Mouse (Mus musculus) liver, embryonic 14.5 days (tissue): ENCODE data around the gene She. TPM values are rescaled to one million over a fixed set of nuclear protein-coding genes. Genes with fewer than 3 reads are reported as not detected.
A peak's percentile ranks its signal among the peaks of the same experiment; 100 is the strongest.

Experiments used
- ATAC-seq: fragments of 200-750 bp; cut with Nextera tagmentation; 2 replicates; pipeline ENCODE4 v1.8.0; 2017; ENCODE audit warnings: moderate number of reproducible peaks, mild to moderate bottlenecking, moderate library complexity; ENCODE audit not compliant: insufficient read depth
- DNase-seq, 3 experiments: peaks; one replicate each; pipeline ENCODE4 v3.0.0-alpha.2; 2012 to 2013; ENCODE audit warnings: low read depth in 3 of 3, low spot score in 3 of 3
- H3K27ac ChIP-seq: fragments of 300-500 bp; sonication (generic); 2 replicates; pipeline ENCODE4 v1.5.1; 2014; ENCODE audit warnings: moderate library complexity, mild to moderate bottlenecking, control low read depth, inconsistent platforms
- H3K27me3 ChIP-seq: fragments of 300-500 bp; sonication (generic); 2 replicates; pipeline ENCODE4 v1.6.1; 2014; ENCODE audit warnings: mild to moderate bottlenecking, low read length, moderate library complexity; ENCODE audit not compliant: control insufficient read depth, insufficient read depth
- H3K36me3 ChIP-seq: fragments of 300-500 bp; sonication (generic); replicated peaks from 2 replicates; pipeline ENCODE4 v1.6.1; 2014; ENCODE audit warnings: low read depth; ENCODE audit not compliant: control insufficient read depth, insufficient read depth
- H3K4me1 ChIP-seq, 2 experiments: fragments of 200-500 bp in 1 of 2; fragments of 300-500 bp in 1 of 2; sonication (generic) in 1 of 2; replicated peaks; 2 replicates each; pipeline ENCODE4 v1.6.1; 2012 to 2014; ENCODE audit warnings: antibody characterized with exemption in 1 of 2, inconsistent platforms in 1 of 2, low read length in 1 of 2; ENCODE audit not compliant: control insufficient read depth in 2 of 2, insufficient read depth in 2 of 2
- H3K4me2 ChIP-seq: fragments of 300-500 bp; sonication (generic); 2 replicates; pipeline ENCODE4 v1.6.1; 2014; ENCODE audit warnings: low read depth, mild to moderate bottlenecking, control low read depth, moderate library complexity
- H3K4me3 ChIP-seq, 2 experiments: fragments of 200-500 bp in 1 of 2; fragments of 300-500 bp in 1 of 2; sonication (generic) in 1 of 2; 2 replicates each; pipeline ENCODE4 v1.5.1; 2012 to 2014; ENCODE audit warnings: low read depth in 2 of 2, low read length in 2 of 2, mild to moderate bottlenecking in 2 of 2, control low read depth in 1 of 2, inconsistent platforms in 1 of 2, moderate library complexity in 1 of 2; ENCODE audit not compliant: insufficient read depth in 1 of 2
- H3K9ac ChIP-seq: fragments of 300-500 bp; sonication (generic); replicated peaks from 2 replicates; pipeline ENCODE4 v1.6.1; 2014; ENCODE audit warnings: mild to moderate bottlenecking, control low read depth, moderate library complexity
- H3K9me3 ChIP-seq: fragments of 300-500 bp; sonication (generic); 2 replicates; pipeline ENCODE4 v1.6.1; 2016; ENCODE audit warnings: low read length, mixed read lengths; ENCODE audit not compliant: control insufficient read depth
- CTCF ChIP-seq: IDR thresholded peaks from 2 replicates; pipeline ENCODE4 v1.5.1; 2016; ENCODE audit warnings: antibody characterized with exemption, low read depth, control low read depth
- EP300 ChIP-seq: IDR thresholded peaks from 2 replicates; pipeline ENCODE4 v1.6.1; 2016; ENCODE audit warnings: antibody characterized with exemption, low read depth
- WGBS: fragments of 180-500 bp; shearing (Covaris S2); extraction: QIAGEN DNeasy Blood & Tissue Kit; methylation state at CpG from one replicate; pipeline ENCODE4 v1.1.7; 2014; ENCODE audit not compliant: insufficient replicate concordance; 5-methylcytosine and 5-hydroxymethylcytosine counted together
- polyA plus RNA-seq, 2 experiments: library from polyadenylated mRNA; depleted of rRNA in 1 of 2; stranded (reverse) in 1 of 2; unstranded in 1 of 2; fragments of >200 nt; fragmentation: Nextera tagmentation in 1 of 2; extraction: Ambion mirVana in 1 of 2; gene quantifications; 2 replicates each; pipeline versions ENCODE4 v1.2.1 to v1.2.3; 2012 to 2014

The She gene
- polyA plus RNA-seq, 2 experiments, result 0.55 to 0.81 TPM

- ATAC-seq (0 out of 2 replicates have a peak, but pooled peaks have one; percentile 28), DNase-seq (no peak)
- WGBS, result 62% methylated on average over 6 of the region's 6 CpGs
- H3K9me3 ChIP-seq, result no peaks in the 10 kb centered on the region
- H3K36me3 ChIP-seq, result no peaks in the 10 kb centered on the region
- peaks cover 2 to 6% of the 10 kb centered on the region in 2 experiments; a peak in 3 of 4 replicates for H3K4me1 ChIP-seq
- H3K4me2 ChIP-seq, result no peak overlapping the region
- TF ChIP-seq EP300 (no peak), CTCF (no peak)
- H3K4me3 ChIP-seq, result no peak overlapping the region
- H3K27me3 ChIP-seq, result no peaks in the 10 kb centered on the region
- H3K27ac ChIP-seq, result no peak overlapping the region
- no peak overlapping the region for H3K9ac ChIP-seq
Observed at GRCm38 (mm10) chr3:89848083-89848482, 16.9 kb downstream of the She start.

DNA sequence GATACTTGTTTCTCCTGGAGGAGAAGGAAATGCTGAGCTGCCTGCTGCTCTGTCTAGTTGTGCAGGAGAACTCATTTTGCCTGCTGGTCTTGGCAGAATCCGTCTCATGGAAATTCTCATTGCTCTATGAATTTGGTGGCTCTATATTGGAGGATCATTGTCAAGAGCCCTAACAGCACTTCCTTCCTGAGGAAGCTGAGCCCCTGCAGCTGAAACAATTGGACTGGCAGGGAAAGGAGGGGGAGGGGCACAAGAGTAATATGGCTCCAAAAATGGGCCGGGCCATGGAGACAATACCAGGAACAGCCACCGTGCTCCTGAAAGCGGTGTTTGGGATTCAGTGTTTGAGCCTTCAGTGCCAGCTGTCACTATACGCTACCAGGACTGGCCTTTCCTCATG lies 22.6 kb downstream of the She start:
- H3K4me2 ChIP-seq, result no peak overlapping the region
- no peak overlapping the region for H3K4me3 ChIP-seq
- 0 out of 4 replicates have a peak, but pooled peaks cover 0 to 3% of the 10 kb centered on the region in 2 experiments for H3K4me1 ChIP-seq
- H3K27me3 ChIP-seq, result no peaks in the 10 kb centered on the region
- H3K9me3 ChIP-seq, result peaks cover 2% of the 10 kb centered on the region; the same call in 1 of the 2 replicates
- TF ChIP-seq EP300 (no peak), CTCF (no peak)
- H3K27ac ChIP-seq, result no peak overlapping the region
- H3K36me3 ChIP-seq, result no peaks in the 10 kb centered on the region
- ATAC-seq (no peak), DNase-seq (no peak)
- no peak overlapping the region for H3K9ac ChIP-seq
- WGBS, result 28% methylated on average over 5 of the region's 5 CpGs

DNA sequence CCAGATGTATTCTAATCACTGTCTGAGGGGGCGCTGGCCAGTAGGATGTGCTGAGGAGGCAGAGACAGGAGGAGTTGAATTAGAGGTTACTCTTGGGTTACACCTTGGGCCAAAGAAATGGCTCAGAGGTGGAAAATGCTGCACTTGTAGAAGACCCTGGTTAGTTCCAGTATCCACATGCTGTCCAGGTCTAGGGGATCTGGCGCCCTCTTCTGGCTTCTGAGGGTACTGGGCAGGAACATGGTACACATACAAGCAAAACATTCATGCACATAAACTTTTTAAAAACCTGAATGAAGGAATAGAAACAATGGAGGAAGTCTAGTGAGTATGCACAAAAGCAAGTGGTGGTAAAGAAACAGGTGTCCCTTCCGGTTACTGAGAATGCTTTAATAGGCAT lies 26.2 kb downstream of the She start:
- ATAC-seq (no peak), DNase-seq (no peak)
- no peaks in the 10 kb centered on the region for H3K27me3 ChIP-seq
- H3K4me1 ChIP-seq, result 0 out of 4 replicates have a peak, but pooled peaks cover 0 to 3% of the 10 kb centered on the region in 2 experiments
- TF ChIP-seq CTCF, result peak; percentile 73
- no peak for TF ChIP-seq EP300
- H3K4me2 ChIP-seq, result no peak overlapping the region
- H3K4me3 ChIP-seq, result no peak overlapping the region
- WGBS, result 83% methylated on average over 3 of the region's 3 CpGs
- H3K27ac ChIP-seq, result no peak overlapping the region
- H3K9me3 ChIP-seq, result peaks cover 2% of the 10 kb centered on the region; the same call in 1 of the 2 replicates
- H3K9ac ChIP-seq, result no peak overlapping the region
- H3K36me3 ChIP-seq, result no peaks in the 10 kb centered on the region

DNA sequence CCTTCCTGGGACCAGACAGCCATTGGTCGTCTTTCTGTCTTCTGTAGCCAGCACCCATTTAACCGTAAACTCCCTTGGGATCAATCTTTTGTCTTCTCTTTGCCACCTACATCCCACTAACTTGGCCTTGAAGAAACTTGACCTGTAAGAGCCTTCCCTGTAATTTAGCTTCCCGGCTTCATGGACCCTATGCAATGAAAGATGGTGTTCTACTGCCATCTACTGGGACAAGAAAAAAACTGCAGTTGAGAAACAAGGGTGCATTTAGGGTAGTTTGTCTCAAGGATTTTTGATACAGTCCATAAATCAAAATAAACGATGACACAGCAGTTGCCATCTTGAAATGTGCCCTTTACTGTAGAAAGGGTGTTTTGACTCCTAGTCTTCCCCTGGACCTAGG lies 27.0 kb downstream of the She start:
- 11% methylated on average over 4 of the region's 4 CpGs for WGBS

GRCm38 (mm10) chr3:89858888-89859287 lies 27.7 kb downstream of the She start:
- WGBS, result 68% methylated on average over 8 of the region's 8 CpGs
- Histone ChIP-seq H3K27me3 (no peaks in the 10 kb centered on the region), H3K27ac (no peak overlapping the region), H3K9ac (no peak overlapping the region), H3K9me3 (peaks cover 2% of the 10 kb centered on the region; the same call in 1 of the 2 replicates), H3K36me3 (no peaks in the 10 kb centered on the region), H3K4me3 (no peak overlapping the region), H3K4me2 (no peak overlapping the region), H3K4me1 (peaks cover 0 to 1% of the 10 kb centered on the region in 2 experiments; a peak in 1 of 4 replicates)
- TF ChIP-seq CTCF (no peak), EP300 (no peak)
- ATAC-seq, result no peak
- no peak for DNase-seq

More for the DNA sequence above, 27.0 kb downstream of the She start:
- peak in 2 of 3 experiments; percentile 37 to 54 for DNase-seq
- peaks cover 2% of the 10 kb centered on the region; the same call in 1 of the 2 replicates for H3K9me3 ChIP-seq
- H3K4me2 ChIP-seq, result no peak overlapping the region
- H3K27me3 ChIP-seq, result no peaks in the 10 kb centered on the region
- no peak overlapping the region for H3K9ac ChIP-seq
- TF ChIP-seq CTCF, result peak; percentile 78
- no peak for TF ChIP-seq EP300
- ATAC-seq, result no peak
- H3K4me1 ChIP-seq, result 0 out of 4 replicates have a peak, but pooled peaks cover 0 to 3% of the 10 kb centered on the region in 2 experiments
- no peak overlapping the region for H3K4me3 ChIP-seq
- H3K27ac ChIP-seq, result no peak overlapping the region
- no peaks in the 10 kb centered on the region for H3K36me3 ChIP-seq
